Mouse (Mus musculus): ENCODE measurements at regions not wholly inside any gene's neighbourhood (a gene's known extent, or its start where the extent isn't known, plus 50 kb on each side); places are given as distances from the start of the nearest gene placed in this dataset.

- no peak for DNase-seq
These were observed 117.8 kb downstream of the Tle3 start for GRCm38 (mm10) chr9:61489983-61490382.

GRCm38 (mm10) chr9:61489147-61489546, 117.0 kb downstream of the Tle3 start:
- no peak for DNase-seq

- DNase-seq = no peak
These were observed 115.7 kb downstream of the Tle3 start for GRCm38 (mm10) chr9:61487824-61488223.

GRCm38 (mm10) chr9:61487146-61487545, 115.0 kb downstream of the Tle3 start:
- DNase-seq = peak; percentile 39

GRCm38 (mm10) chr9:61484391-61484790, 112.2 kb downstream of the Tle3 start:
- peak; percentile 60 for DNase-seq

- no peak for DNase-seq
These were observed 107.5 kb downstream of the Tle3 start for GRCm38 (mm10) chr9:61479626-61480025.

GRCm38 (mm10) chr9:61478862-61479261, 106.7 kb downstream of the Tle3 start:
- DNase-seq = no peak

- no peak for DNase-seq
These were observed 104.2 kb downstream of the Tle3 start for GRCm38 (mm10) chr9:61476351-61476750.

GRCm38 (mm10) chr9:61470815-61471505, 98.8 kb downstream of the Tle3 start:
- DNase-seq = no peak

- DNase-seq = no peak
These were observed 96.8 kb downstream of the Tle3 start for GRCm38 (mm10) chr9:61468897-61469509.

- no peak for DNase-seq
These were observed 96.2 kb downstream of the Tle3 start for GRCm38 (mm10) chr9:61468368-61468848.

All from heart, postnatal 4 days (tissue).